Mouse (Mus musculus) stomach, embryonic 16.5 days (tissue): ENCODE measurements around the gene Zfp326. TPM values are rescaled to one million over a fixed set of nuclear protein-coding genes. Genes with fewer than 3 reads are reported as not detected.

Experiments used
- ATAC-seq: fragments of 200-750 bp; cut with Nextera tagmentation; 2 replicates; pipeline ENCODE4 v1.8.0; 2017; ENCODE audit warnings: moderate number of reproducible peaks, moderate TSS enrichment; ENCODE audit not compliant: insufficient read depth, low FRiP score
- H3K27ac ChIP-seq: fragments of 300-500 bp; sonication (generic); 2 replicates; pipeline ENCODE4 v1.5.1; 2014; ENCODE audit warnings: low read length
- H3K27me3 ChIP-seq: fragments of 300-500 bp; sonication (generic); 2 replicates; pipeline ENCODE4 v1.6.1; 2014; ENCODE audit warnings: low read length, control low read depth, mixed read lengths; ENCODE audit not compliant: control insufficient read depth, insufficient read depth
- H3K36me3 ChIP-seq: fragments of 300-500 bp; sonication (generic); 2 replicates; pipeline ENCODE4 v1.6.1; 2014; ENCODE audit warnings: low read length; ENCODE audit not compliant: control insufficient read depth, insufficient read depth
- H3K4me1 ChIP-seq: fragments of 300-500 bp; sonication (generic); 2 replicates; pipeline ENCODE4 v1.6.1; 2014; ENCODE audit warnings: low read length, control low read depth, mixed read lengths; ENCODE audit not compliant: control insufficient read depth, insufficient read depth
- H3K4me2 ChIP-seq: fragments of 300-500 bp; sonication (generic); 2 replicates; pipeline ENCODE4 v1.6.1; 2014; ENCODE audit warnings: low read depth, low read length, mixed read lengths
- H3K4me3 ChIP-seq: fragments of 300-500 bp; sonication (generic); replicated peaks from 2 replicates; pipeline ENCODE4 v1.5.1; 2014; ENCODE audit warnings: mild to moderate bottlenecking, low read length
- H3K9ac ChIP-seq: fragments of 300-500 bp; sonication (generic); 2 replicates; pipeline ENCODE4 v1.6.1; 2014; ENCODE audit warnings: low read length
- H3K9me3 ChIP-seq: fragments of 300-500 bp; sonication (generic); replicated peaks from 2 replicates; pipeline ENCODE4 v1.6.1; 2016; ENCODE audit warnings: low read length, control low read depth; ENCODE audit not compliant: control insufficient read depth
- WGBS: fragments of 180-500 bp; shearing (Covaris S2); extraction: QIAGEN DNeasy Blood & Tissue Kit; methylation state at CpG from one replicate; pipeline ENCODE4 v1.1.7; 2014; 5-methylcytosine and 5-hydroxymethylcytosine counted together
- polyA plus RNA-seq: library from polyadenylated mRNA; unstranded; fragments of >200 nt; fragmentation: Nextera tagmentation; extraction: Ambion mirVana; gene quantifications from 2 replicates; pipeline ENCODE4 v1.2.1, GENCODE M21; 2015

Gene Zfp326
- polyA plus RNA-seq, 1 experiment from 2014 or later, result 31.6 TPM

DNA sequence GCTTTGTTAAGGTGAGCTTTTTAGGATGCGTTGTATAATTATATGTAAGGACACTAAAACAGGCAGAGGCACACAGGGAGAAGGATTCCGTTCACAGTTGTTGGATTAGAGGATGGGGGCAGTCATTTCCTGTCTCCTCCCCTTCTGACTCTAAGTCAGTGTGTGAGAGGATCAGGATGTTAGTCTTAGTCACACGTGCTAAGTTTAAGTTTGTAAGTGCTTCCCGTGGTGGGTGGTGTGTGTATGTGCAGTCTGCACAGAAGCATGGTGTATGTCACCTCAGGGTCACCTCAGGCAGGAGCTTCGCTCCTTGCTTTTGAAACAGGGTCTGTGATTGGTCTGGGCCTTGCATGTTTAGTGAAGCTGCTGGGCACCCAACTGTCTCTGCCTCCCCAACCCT lies 35.1 kb downstream of the Zfp326 start:
- Histone ChIP-seq H3K36me3 (peaks cover 29% of the 10 kb centered on the region), H3K27ac (no peak overlapping the region), H3K9ac (no peak overlapping the region), H3K4me3 (no peak overlapping the region), H3K9me3 (no peaks in the 10 kb centered on the region), H3K27me3 (no peaks in the 10 kb centered on the region), H3K4me2 (no peak overlapping the region), H3K4me1 (peaks cover 3% of the 10 kb centered on the region; the same call in 1 of the 2 replicates)
- WGBS, result 57% methylated on average over 5 of the region's 5 CpGs
- no peak for ATAC-seq

- Histone ChIP-seq H3K27ac (no peak overlapping the region), H3K4me2 (no peak overlapping the region), H3K4me3 (no peak overlapping the region), H3K36me3 (peaks cover 36% of the 10 kb centered on the region), H3K4me1 (no peaks in the 10 kb centered on the region), H3K9ac (no peak overlapping the region), H3K27me3 (no peaks in the 10 kb centered on the region), H3K9me3 (no peaks in the 10 kb centered on the region)
- WGBS, result 86% methylated on average over 3 of the region's 3 CpGs
- ATAC-seq, result no peak
Observed at GRCm38 (mm10) chr5:105917398-105917797, 41.0 kb downstream of the Zfp326 start.

- Histone ChIP-seq H3K27me3 (no peaks in the 10 kb centered on the region), H3K9ac (no peak overlapping the region), H3K4me3 (no peak overlapping the region), H3K4me2 (no peak overlapping the region), H3K9me3 (no peaks in the 10 kb centered on the region), H3K36me3 (peaks cover 28% of the 10 kb centered on the region), H3K27ac (no peak overlapping the region), H3K4me1 (no peaks in the 10 kb centered on the region)
- no peak for ATAC-seq
- 85% methylated on average over 6 of the region's 6 CpGs for WGBS
Observed at GRCm38 (mm10) chr5:105918289-105918688, 41.9 kb downstream of the Zfp326 start.

- no peak overlapping the region for H3K4me2 ChIP-seq
- no peaks in the 10 kb centered on the region for H3K9me3 ChIP-seq
- 73% methylated on average over 12 of the region's 12 CpGs for WGBS
- H3K27ac ChIP-seq, result no peak overlapping the region
- H3K4me1 ChIP-seq, result no peaks in the 10 kb centered on the region
- H3K36me3 ChIP-seq, result peaks cover 6% of the 10 kb centered on the region
- no peak for ATAC-seq
- no peaks in the 10 kb centered on the region for H3K27me3 ChIP-seq
- H3K4me3 ChIP-seq, result no peak overlapping the region
- H3K9ac ChIP-seq, result no peak overlapping the region
Observed at GRCm38 (mm10) chr5:105922818-105923487, 46.6 kb downstream of the Zfp326 start.

DNA sequence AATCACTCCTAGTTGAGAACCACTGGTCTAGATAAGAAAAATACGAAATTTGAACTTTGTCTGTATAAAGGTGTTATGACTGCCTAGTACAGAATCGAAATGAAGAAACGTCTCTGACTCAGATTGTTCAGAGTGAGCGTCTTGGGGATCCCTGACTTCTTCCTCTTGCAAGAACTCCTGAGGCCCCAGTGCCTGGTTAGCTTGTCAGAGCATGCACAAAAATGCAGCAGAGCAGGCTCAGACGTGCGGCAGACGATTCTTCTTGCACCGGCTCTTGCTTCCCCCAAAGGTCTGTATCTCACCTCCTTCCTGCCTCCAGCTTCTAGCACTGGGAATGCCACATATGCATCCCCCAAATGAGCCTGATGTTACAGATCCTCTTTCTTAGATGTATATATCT lies 48.0 kb downstream of the Zfp326 start:
- H3K9me3 ChIP-seq, result no peaks in the 10 kb centered on the region
- H3K27ac ChIP-seq, result peak overlapping the region; percentile 90
- no peak overlapping the region for H3K4me3 ChIP-seq
- H3K27me3 ChIP-seq, result no peaks in the 10 kb centered on the region
- no peak for ATAC-seq
- H3K4me2 ChIP-seq, result no peak overlapping the region
- no peak overlapping the region for H3K9ac ChIP-seq
- H3K36me3 ChIP-seq, result no peaks in the 10 kb centered on the region
- no peaks in the 10 kb centered on the region for H3K4me1 ChIP-seq
- 82% methylated on average over 8 of the region's 8 CpGs for WGBS

DNA sequence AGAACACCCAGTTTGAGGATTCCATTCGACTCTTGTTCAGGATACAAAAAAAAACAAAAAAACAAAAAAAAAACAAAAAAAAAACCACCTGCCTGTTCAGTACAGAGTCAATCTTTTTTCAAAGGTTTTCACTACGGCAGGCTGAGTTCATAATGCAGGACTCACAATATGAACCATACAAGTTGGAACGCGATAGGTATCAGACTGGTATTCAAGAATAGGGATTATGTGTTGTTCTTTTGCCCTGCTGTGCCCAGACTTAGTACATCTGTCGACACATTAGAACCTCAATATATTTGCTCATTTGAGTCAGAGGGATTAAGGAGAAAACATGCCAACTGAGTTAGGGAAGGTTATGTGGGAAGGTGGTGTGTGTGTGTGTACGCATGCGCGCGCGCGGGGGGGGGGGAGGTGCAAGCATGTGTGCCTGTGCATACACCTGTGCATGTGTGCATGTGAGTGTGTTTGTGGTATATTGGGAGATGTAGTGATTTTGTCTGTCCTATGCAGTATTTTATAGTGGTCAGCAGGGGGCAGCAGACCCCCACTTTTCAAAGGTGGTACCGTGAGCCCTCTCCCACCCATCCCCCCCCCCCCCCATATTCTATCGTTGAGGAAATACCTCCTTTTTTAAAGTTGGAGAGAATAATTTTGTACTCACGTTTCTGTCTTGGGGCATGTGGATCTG lies 49.3 kb downstream of the Zfp326 start:
- Histone ChIP-seq H3K27ac (peak overlapping the region; percentile 90), H3K4me1 (no peaks in the 10 kb centered on the region), H3K4me3 (no peak overlapping the region), H3K36me3 (no peaks in the 10 kb centered on the region), H3K27me3 (no peaks in the 10 kb centered on the region), H3K4me2 (no peak overlapping the region), H3K9ac (no peak overlapping the region), H3K9me3 (no peaks in the 10 kb centered on the region)
- 54% methylated on average over 14 of the region's 14 CpGs for WGBS
- peak; percentile 68 for ATAC-seq

DNA sequence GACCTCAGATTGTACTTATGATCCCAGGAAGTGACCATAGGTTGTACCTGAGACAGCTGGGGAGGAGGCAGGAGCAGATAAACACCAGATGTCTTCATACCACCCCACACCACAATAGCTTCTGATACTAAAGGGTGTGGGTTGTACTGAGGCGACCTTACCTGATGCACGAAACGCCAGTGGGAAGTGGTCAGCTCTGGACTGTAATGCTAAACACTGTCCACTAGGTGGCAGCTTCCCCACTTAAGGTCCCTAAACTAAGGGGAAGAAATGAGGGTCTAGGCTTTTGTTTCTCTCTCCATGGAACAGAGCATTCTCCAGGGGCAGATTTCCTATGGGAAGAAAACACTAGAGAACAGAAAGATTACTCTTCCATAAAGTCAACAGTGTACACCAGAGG lies 53.9 kb downstream of the Zfp326 start:
- ATAC-seq, result no peak
- no peaks in the 10 kb centered on the region for H3K4me1 ChIP-seq

GRCm38 (mm10) chr5:105932392-105932791 lies 56.0 kb downstream of the Zfp326 start:
- Histone ChIP-seq H3K4me2 (no peak overlapping the region), H3K9ac (no peak overlapping the region), H3K4me1 (no peaks in the 10 kb centered on the region), H3K27me3 (no peaks in the 10 kb centered on the region), H3K36me3 (no peaks in the 10 kb centered on the region), H3K27ac (no peak overlapping the region), H3K4me3 (no peak overlapping the region), H3K9me3 (peaks cover 4% of the 10 kb centered on the region; the same call in 1 of the 2 replicates)
- ATAC-seq, result no peak
- WGBS, result 100% methylated on average over 1 of the region's 1 CpGs

More for the DNA sequence above, 53.9 kb downstream of the Zfp326 start:
- 32% methylated on average over 3 of the region's 3 CpGs for WGBS
- Histone ChIP-seq H3K27ac (no peak overlapping the region), H3K36me3 (no peaks in the 10 kb centered on the region), H3K27me3 (no peaks in the 10 kb centered on the region), H3K9me3 (peaks cover 4% of the 10 kb centered on the region; the same call in 1 of the 2 replicates), H3K4me2 (no peak overlapping the region), H3K9ac (no peak overlapping the region), H3K4me3 (no peak overlapping the region)

- 78% methylated on average over 2 of the region's 2 CpGs for WGBS
- no peaks in the 10 kb centered on the region for H3K27me3 ChIP-seq
- no peaks in the 10 kb centered on the region for H3K36me3 ChIP-seq
- H3K4me2 ChIP-seq, result no peak overlapping the region
- H3K9ac ChIP-seq, result no peak overlapping the region
- no peaks in the 10 kb centered on the region for H3K9me3 ChIP-seq
- H3K27ac ChIP-seq, result no peak overlapping the region
- no peak for ATAC-seq
- no peaks in the 10 kb centered on the region for H3K4me1 ChIP-seq
- no peak overlapping the region for H3K4me3 ChIP-seq
Observed at GRCm38 (mm10) chr5:105941951-105942350, 65.6 kb downstream of the Zfp326 start.
